Mouse (Mus musculus): ENCODE measurements around the gene Rfx4. TPM values are rescaled to one million over a fixed set of nuclear protein-coding genes. Genes with fewer than 3 reads are reported as not detected.

Rfx4 gene
- polyA plus RNA-seq, 1 experiment from 2014 or later = 56.0 TPM

DNA sequence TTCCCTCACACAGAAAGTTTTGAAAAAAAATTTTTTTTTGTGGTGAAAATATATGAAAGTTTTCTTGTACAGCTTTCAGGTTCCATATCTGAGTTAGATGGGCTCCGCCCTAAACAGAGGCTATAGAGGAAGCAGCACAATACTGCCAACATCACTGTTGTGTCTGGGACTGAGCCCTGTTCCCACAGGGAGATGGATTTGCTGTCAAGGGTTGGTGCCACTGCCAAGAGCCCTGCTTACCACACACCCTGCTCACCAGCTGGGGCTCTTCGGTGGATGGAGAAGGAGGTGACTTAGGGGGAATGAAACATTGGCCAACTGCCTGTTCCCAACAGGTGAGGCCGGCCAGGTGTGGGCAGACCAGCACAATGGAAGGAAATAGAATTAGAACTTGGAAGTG, 35.3 kb downstream of the Rfx4 start:
- WGBS = 87% methylated on average over 3 of the region's 3 CpGs
- ATAC-seq (ENCODE audit: low FRiP score, low read depth) = no peak
- Histone ChIP-seq H3K9me3 (no peaks in the 10 kb centered on the region), H3K27me3 (no peaks in the 10 kb centered on the region), H3K36me3 (peaks cover 28% of the 10 kb centered on the region; the same call in 1 of the 2 replicates), H3K27ac (replicated peaks) (no peak overlapping the region), H3K4me3 (no peak overlapping the region), H3K9ac (replicated peaks) (no peak overlapping the region), H3K4me1 (0 out of 2 replicates have a peak, but pooled peaks cover 11% of the 10 kb centered on the region), H3K4me2 (replicated peaks) (no peak overlapping the region)

DNA sequence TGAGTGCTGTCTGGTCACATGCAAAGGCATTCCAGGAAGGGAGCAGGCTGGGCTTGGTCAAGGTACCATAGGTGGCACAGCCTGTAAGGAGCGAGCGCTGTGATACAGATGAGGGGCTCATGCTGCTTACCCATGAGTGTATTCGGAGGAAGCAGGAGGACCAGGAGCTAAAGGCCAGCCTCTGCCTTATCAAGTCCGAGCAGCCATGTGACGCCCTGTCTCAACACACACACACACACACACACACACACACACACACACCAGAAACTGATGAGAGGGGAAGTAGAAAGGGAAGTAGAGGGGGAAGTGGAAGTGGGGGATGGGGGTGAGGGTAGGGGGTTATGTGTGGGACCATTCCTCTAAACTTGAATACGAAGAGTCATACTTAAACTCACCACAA, 45.7 kb downstream of the Rfx4 start:
- Histone ChIP-seq H3K4me2 (replicated peaks) (no peak overlapping the region), H3K36me3 (peaks cover 57% of the 10 kb centered on the region)
- no peak for ATAC-seq (ENCODE audit: low FRiP score, low read depth)

GRCm38 (mm10) chr10:84803216-84803844, 47.5 kb downstream of the Rfx4 start:
- Histone ChIP-seq H3K27me3 (no peaks in the 10 kb centered on the region), H3K4me1 (peaks cover 13% of the 10 kb centered on the region; the same call in 1 of the 2 replicates), H3K9me3 (no peaks in the 10 kb centered on the region), H3K4me3 (no peak overlapping the region), H3K36me3 (peaks cover 63% of the 10 kb centered on the region), H3K27ac (replicated peaks) (0 out of 2 replicates have a peak overlapping the region, but pooled peaks have one; percentile 35), H3K9ac (replicated peaks) (no peak overlapping the region), H3K4me2 (replicated peaks) (no peak overlapping the region)
- ATAC-seq (ENCODE audit: low FRiP score, low read depth) = no peak
- WGBS = 59% methylated on average over 13 of the region's 13 CpGs

More for the DNA sequence above, 45.7 kb downstream of the Rfx4 start:
- Histone ChIP-seq H3K27ac (replicated peaks) (no peak overlapping the region), H3K9me3 (no peaks in the 10 kb centered on the region), H3K4me1 (peaks cover 10% of the 10 kb centered on the region; the same call in 1 of the 2 replicates), H3K27me3 (no peaks in the 10 kb centered on the region), H3K9ac (replicated peaks) (no peak overlapping the region), H3K4me3 (no peak overlapping the region)
- 93% methylated on average over 6 of the region's 6 CpGs for WGBS

DNA sequence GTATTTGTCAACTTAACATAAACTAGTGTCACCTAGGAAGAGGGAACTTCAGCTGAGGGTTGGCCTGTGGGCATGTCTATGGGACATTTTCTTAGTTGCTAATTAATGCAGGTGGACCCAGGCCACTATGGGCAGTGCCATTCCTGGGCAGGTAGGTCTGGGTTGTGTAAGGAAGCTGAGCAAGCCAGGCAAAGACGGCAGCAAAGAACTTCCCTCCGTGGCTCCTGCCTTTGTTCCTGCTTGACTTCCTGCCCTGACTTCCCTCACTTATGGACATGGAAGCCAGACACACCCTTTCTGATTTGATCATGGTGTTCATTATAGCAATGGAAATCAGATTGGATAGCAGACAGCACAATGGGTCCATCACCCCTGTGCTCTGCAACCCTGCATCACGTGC, 49.7 kb downstream of the Rfx4 start:
- no peak overlapping the region for H3K27ac ChIP-seq (replicated peaks)
- peaks cover 17% of the 10 kb centered on the region; the same call in 1 of the 2 replicates for H3K4me1 ChIP-seq
- peaks cover 47% of the 10 kb centered on the region for H3K36me3 ChIP-seq
- 85% methylated on average over 3 of the region's 3 CpGs for WGBS
- H3K4me3 ChIP-seq = no peak overlapping the region
- no peak overlapping the region for H3K9ac ChIP-seq (replicated peaks)
- no peaks in the 10 kb centered on the region for H3K27me3 ChIP-seq
- H3K4me2 ChIP-seq (replicated peaks) = no peak overlapping the region
- ATAC-seq (ENCODE audit: low FRiP score, low read depth) = no peak
- no peaks in the 10 kb centered on the region for H3K9me3 ChIP-seq

DNA sequence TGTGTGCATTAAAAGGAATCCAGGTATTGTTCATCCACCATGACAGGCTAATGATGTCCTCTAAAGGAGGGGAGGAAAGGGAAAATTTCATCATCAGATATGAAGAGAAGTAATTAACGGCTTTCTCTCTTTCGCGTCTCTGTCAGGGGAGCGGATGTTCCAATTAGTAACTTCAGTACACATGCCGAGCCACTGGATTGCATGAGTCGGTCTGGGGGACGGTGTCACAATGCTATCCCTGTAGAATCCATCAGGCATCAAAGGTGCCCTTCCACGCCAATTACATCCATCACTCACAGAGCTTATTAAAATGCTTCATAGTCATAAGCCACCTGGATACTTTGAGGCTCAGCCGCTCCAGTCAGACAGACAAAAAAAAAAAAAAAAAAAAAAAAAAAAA, 51.3 kb downstream of the Rfx4 start:
- no peak overlapping the region for H3K27ac ChIP-seq (replicated peaks)
- no peak overlapping the region for H3K4me2 ChIP-seq (replicated peaks)
- H3K27me3 ChIP-seq = no peaks in the 10 kb centered on the region
- peaks cover 19% of the 10 kb centered on the region; the same call in 1 of the 2 replicates for H3K4me1 ChIP-seq
- H3K9me3 ChIP-seq = no peaks in the 10 kb centered on the region
- no peak overlapping the region for H3K4me3 ChIP-seq
- 80% methylated on average over 9 of the region's 9 CpGs for WGBS
- 0 out of 2 replicates have a peak, but pooled peaks have one; percentile 45 for ATAC-seq (ENCODE audit: low FRiP score, low read depth)
- H3K36me3 ChIP-seq = peaks cover 39% of the 10 kb centered on the region
- no peak overlapping the region for H3K9ac ChIP-seq (replicated peaks)

DNA sequence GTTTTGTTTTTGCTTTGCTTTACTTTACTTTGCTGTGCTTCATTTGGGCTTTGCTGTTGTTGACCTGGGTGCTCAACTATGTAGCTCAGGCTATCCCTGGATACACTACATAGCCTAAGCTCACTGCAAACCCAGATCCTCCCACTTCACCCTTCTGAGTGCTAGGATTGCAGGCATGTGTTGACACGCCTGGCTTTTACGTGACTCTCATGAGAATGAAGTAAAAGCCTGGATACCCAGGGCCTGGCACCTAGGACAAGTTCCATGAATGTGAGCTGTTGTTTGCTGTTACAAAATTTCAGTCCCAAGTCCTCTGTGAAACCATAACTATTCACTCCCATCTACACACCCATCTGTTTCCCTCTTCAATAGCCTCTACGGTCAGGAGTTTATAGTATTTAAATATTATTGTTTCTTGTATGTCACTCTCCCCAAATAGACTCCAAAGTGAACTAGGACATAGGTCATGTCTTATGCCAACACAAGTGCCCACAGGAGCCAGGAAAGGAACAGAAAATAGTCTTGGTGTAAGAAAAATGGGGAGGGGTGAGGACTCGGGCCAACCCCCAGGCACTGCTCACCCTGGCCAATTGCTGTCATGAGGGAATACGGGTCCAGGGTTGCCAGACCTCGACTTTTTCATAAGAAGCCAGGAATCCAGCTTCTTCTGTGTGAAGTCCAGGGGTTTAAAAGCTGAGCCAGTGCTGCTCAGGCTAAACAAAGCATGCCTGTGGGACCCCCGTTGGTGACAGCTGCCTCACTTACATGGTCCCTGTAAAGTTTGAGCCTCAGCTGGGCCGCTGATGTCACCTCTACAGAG, 54.4 kb downstream of the Rfx4 start:
- Histone ChIP-seq H3K27ac (replicated peaks) (no peak overlapping the region), H3K27me3 (no peaks in the 10 kb centered on the region), H3K4me1 (0 out of 2 replicates have a peak, but pooled peaks cover 9% of the 10 kb centered on the region), H3K36me3 (peaks cover 21% of the 10 kb centered on the region), H3K4me2 (replicated peaks) (no peak overlapping the region), H3K9me3 (no peaks in the 10 kb centered on the region), H3K4me3 (no peak overlapping the region), H3K9ac (replicated peaks) (no peak overlapping the region)
- no peak for ATAC-seq (ENCODE audit: low FRiP score, low read depth)
- WGBS = 74% methylated on average over 8 of the region's 8 CpGs

DNA sequence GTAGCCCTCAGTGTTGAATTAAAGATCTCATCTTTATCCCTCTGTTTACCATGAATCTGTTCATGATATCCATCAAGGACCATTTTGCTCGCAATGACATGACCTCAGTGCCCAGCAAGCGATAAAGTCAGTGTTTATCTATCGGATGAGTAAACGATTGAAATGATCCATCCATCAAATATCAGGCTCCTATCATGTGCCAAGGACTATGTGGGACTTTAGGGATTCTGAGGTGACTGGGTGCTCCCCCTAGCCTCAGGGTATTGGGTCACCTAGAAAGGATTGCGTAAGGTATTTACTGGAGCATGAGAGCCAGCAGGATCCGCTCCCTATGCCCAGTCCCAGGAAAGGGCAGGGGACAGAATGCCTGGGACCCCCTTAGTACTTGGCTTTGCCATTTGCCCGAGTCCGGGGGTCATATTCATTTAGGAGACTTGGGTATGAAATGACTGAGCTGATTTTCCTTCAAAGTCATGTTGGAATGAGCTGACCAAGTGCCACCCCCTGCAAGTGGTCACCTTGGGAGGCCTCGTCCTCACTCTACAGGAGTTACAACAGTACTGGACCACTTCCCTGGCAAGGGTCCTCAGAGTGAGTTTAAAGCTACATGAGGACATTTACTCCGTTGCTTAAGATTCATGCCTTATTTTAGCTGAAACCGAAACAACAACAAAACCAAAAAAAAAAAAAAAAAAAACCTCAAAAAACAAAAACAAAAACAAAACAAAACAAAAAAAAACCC, 55.5 kb downstream of the Rfx4 start:
- Histone ChIP-seq H3K9me3 (no peaks in the 10 kb centered on the region), H3K36me3 (peaks cover 23% of the 10 kb centered on the region), H3K4me1 (0 out of 2 replicates have a peak, but pooled peaks cover 9% of the 10 kb centered on the region), H3K27ac (replicated peaks) (no peak overlapping the region), H3K4me3 (no peak overlapping the region), H3K27me3 (no peaks in the 10 kb centered on the region), H3K9ac (replicated peaks) (no peak overlapping the region), H3K4me2 (replicated peaks) (no peak overlapping the region)
- no peak for ATAC-seq (ENCODE audit: low FRiP score, low read depth)
- 93% methylated on average over 11 of the region's 11 CpGs for WGBS

DNA sequence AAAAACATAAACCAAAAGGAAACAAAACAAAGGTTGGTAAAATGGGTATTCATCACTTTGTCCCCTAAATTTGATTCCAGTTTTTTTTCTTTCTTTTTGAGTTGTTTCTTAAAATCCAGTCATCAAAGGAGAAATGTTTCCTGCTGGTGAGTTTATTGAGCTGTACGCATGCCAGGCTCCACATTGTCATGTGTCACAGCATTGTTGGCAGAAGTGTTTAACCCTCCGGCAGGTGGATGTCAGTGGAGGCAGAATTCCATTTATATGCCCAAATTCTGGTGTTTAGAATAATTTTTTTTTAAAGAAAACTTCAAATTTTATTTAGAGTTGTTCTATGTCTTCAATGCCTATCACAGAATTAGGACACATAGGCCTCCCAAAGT, 56.0 kb downstream of the Rfx4 start:
- ATAC-seq (ENCODE audit: low FRiP score, low read depth) = no peak
- Histone ChIP-seq H3K36me3 (peaks cover 23% of the 10 kb centered on the region), H3K4me1 (0 out of 2 replicates have a peak, but pooled peaks cover 6% of the 10 kb centered on the region), H3K4me2 (replicated peaks) (no peak overlapping the region), H3K9ac (replicated peaks) (no peak overlapping the region), H3K9me3 (no peaks in the 10 kb centered on the region), H3K4me3 (no peak overlapping the region), H3K27me3 (no peaks in the 10 kb centered on the region), H3K27ac (replicated peaks) (no peak overlapping the region)
- 79% methylated on average over 2 of the region's 2 CpGs for WGBS

GRCm38 (mm10) chr10:84815676-84816436, 60.0 kb downstream of the Rfx4 start:
- H3K9ac ChIP-seq (replicated peaks) = no peak overlapping the region
- H3K36me3 ChIP-seq = peaks cover 37% of the 10 kb centered on the region
- no peak overlapping the region for H3K4me3 ChIP-seq
- no peaks in the 10 kb centered on the region for H3K27me3 ChIP-seq
- no peaks in the 10 kb centered on the region for H3K4me1 ChIP-seq
- no peaks in the 10 kb centered on the region for H3K9me3 ChIP-seq
- WGBS = 72% methylated on average over 4 of the region's 4 CpGs
- H3K27ac ChIP-seq (replicated peaks) = no peak overlapping the region
- ATAC-seq (ENCODE audit: low FRiP score, low read depth) = no peak
- no peak overlapping the region for H3K4me2 ChIP-seq (replicated peaks)

GRCm38 (mm10) chr10:84817086-84817869, 61.4 kb downstream of the Rfx4 start:
- H3K4me2 ChIP-seq (replicated peaks) = no peak overlapping the region
- WGBS = 94% methylated on average over 7 of the region's 7 CpGs
- no peak for ATAC-seq (ENCODE audit: low FRiP score, low read depth)
- H3K27me3 ChIP-seq = no peaks in the 10 kb centered on the region
- peaks cover 5% of the 10 kb centered on the region for H3K4me1 ChIP-seq
- H3K4me3 ChIP-seq = no peak overlapping the region
- no peak overlapping the region for H3K27ac ChIP-seq (replicated peaks)
- H3K9me3 ChIP-seq = no peaks in the 10 kb centered on the region
- H3K36me3 ChIP-seq = peaks cover 37% of the 10 kb centered on the region
- H3K9ac ChIP-seq (replicated peaks) = no peak overlapping the region

DNA sequence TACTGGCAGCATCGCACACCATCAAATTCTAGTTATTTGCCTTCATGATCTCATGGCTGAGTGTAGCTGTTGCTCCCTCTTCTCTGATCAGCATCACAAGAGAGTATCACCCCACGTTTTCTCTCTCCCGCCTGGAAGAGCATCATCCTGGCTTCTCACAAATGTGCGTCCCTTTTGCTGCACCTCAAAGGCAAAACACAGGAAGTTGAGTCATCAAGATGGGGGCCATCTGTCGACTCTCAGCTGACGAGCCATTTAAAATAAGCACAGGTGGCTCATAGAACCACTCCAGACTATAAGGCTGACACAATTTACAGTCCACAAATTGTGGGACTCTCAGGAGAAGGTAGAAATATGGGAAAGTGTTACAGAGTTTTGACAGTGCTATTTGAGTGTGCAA, 63.8 kb downstream of the Rfx4 start:
- peaks cover 34% of the 10 kb centered on the region for H3K36me3 ChIP-seq
- H3K27me3 ChIP-seq = no peaks in the 10 kb centered on the region
- no peak overlapping the region for H3K9ac ChIP-seq (replicated peaks)
- 81% methylated on average over 6 of the region's 6 CpGs for WGBS
- peaks cover 21% of the 10 kb centered on the region for H3K4me1 ChIP-seq
- no peak overlapping the region for H3K4me2 ChIP-seq (replicated peaks)
- H3K9me3 ChIP-seq = no peaks in the 10 kb centered on the region
- no peak overlapping the region for H3K27ac ChIP-seq (replicated peaks)
- no peak for ATAC-seq (ENCODE audit: low FRiP score, low read depth)
- H3K4me3 ChIP-seq = no peak overlapping the region

All from midbrain, embryonic 12.5 days (tissue).